Mouse (Mus musculus) liver, embryonic 14.5 days (tissue): ENCODE data around the gene Epyc. TPM values are rescaled to one million over a fixed set of nuclear protein-coding genes. Genes with fewer than 3 reads are reported as not detected.

Experiments used
- ATAC-seq: fragments of 200-750 bp; cut with Nextera tagmentation; 2 replicates; pipeline ENCODE4 v1.8.0; 2017; ENCODE audit warnings: moderate number of reproducible peaks, mild to moderate bottlenecking, moderate library complexity; ENCODE audit not compliant: insufficient read depth
- DNase-seq, 3 experiments: peaks; one replicate each; pipeline ENCODE4 v3.0.0-alpha.2; 2012 to 2013; ENCODE audit warnings: low read depth in 3 of 3, low spot score in 3 of 3
- H3K27ac ChIP-seq: fragments of 300-500 bp; sonication (generic); 2 replicates; pipeline ENCODE4 v1.5.1; 2014; ENCODE audit warnings: moderate library complexity, mild to moderate bottlenecking, control low read depth, inconsistent platforms
- H3K27me3 ChIP-seq: fragments of 300-500 bp; sonication (generic); 2 replicates; pipeline ENCODE4 v1.6.1; 2014; ENCODE audit warnings: mild to moderate bottlenecking, low read length, moderate library complexity; ENCODE audit not compliant: control insufficient read depth, insufficient read depth
- H3K36me3 ChIP-seq: fragments of 300-500 bp; sonication (generic); replicated peaks from 2 replicates; pipeline ENCODE4 v1.6.1; 2014; ENCODE audit warnings: low read depth; ENCODE audit not compliant: control insufficient read depth, insufficient read depth
- H3K4me1 ChIP-seq, 2 experiments: fragments of 200-500 bp in 1 of 2; fragments of 300-500 bp in 1 of 2; sonication (generic) in 1 of 2; replicated peaks; 2 replicates each; pipeline ENCODE4 v1.6.1; 2012 to 2014; ENCODE audit warnings: antibody characterized with exemption in 1 of 2, inconsistent platforms in 1 of 2, low read length in 1 of 2; ENCODE audit not compliant: control insufficient read depth in 2 of 2, insufficient read depth in 2 of 2
- H3K4me2 ChIP-seq: fragments of 300-500 bp; sonication (generic); 2 replicates; pipeline ENCODE4 v1.6.1; 2014; ENCODE audit warnings: low read depth, mild to moderate bottlenecking, control low read depth, moderate library complexity
- H3K4me3 ChIP-seq, 2 experiments: fragments of 200-500 bp in 1 of 2; fragments of 300-500 bp in 1 of 2; sonication (generic) in 1 of 2; 2 replicates each; pipeline ENCODE4 v1.5.1; 2012 to 2014; ENCODE audit warnings: low read depth in 2 of 2, low read length in 2 of 2, mild to moderate bottlenecking in 2 of 2, control low read depth in 1 of 2, inconsistent platforms in 1 of 2, moderate library complexity in 1 of 2; ENCODE audit not compliant: insufficient read depth in 1 of 2
- H3K9ac ChIP-seq: fragments of 300-500 bp; sonication (generic); replicated peaks from 2 replicates; pipeline ENCODE4 v1.6.1; 2014; ENCODE audit warnings: mild to moderate bottlenecking, control low read depth, moderate library complexity
- H3K9me3 ChIP-seq: fragments of 300-500 bp; sonication (generic); 2 replicates; pipeline ENCODE4 v1.6.1; 2016; ENCODE audit warnings: low read length, mixed read lengths; ENCODE audit not compliant: control insufficient read depth
- CTCF ChIP-seq: IDR thresholded peaks from 2 replicates; pipeline ENCODE4 v1.5.1; 2016; ENCODE audit warnings: antibody characterized with exemption, low read depth, control low read depth
- EP300 ChIP-seq: IDR thresholded peaks from 2 replicates; pipeline ENCODE4 v1.6.1; 2016; ENCODE audit warnings: antibody characterized with exemption, low read depth
- WGBS: fragments of 180-500 bp; shearing (Covaris S2); extraction: QIAGEN DNeasy Blood & Tissue Kit; methylation state at CpG from one replicate; pipeline ENCODE4 v1.1.7; 2014; ENCODE audit not compliant: insufficient replicate concordance; 5-methylcytosine and 5-hydroxymethylcytosine counted together
- polyA plus RNA-seq, 2 experiments: library from polyadenylated mRNA; depleted of rRNA in 1 of 2; stranded (reverse) in 1 of 2; unstranded in 1 of 2; fragments of >200 nt; fragmentation: Nextera tagmentation in 1 of 2; extraction: Ambion mirVana in 1 of 2; gene quantifications; 2 replicates each; pipeline versions ENCODE4 v1.2.1 to v1.2.3; 2012 to 2014

Gene Epyc
- polyA plus RNA-seq, 2 experiments = not detected

DNA sequence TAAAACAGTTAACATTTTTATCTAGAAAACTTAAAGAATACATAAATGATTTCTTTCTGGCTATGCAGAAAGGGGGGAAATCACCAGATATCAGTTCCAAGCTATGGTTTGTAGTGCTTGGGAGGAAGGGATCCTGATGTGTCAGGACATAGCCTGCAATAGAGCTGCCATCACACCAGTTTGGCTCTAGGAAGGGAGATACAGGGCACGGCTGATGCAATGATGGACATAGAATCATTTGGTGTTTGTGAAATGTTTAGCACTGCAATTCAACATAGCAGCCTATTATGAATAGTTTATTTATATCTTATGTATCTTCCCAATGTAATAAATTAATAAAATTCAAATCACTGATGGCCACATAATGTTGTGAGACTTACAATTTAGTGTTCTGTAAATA lies 21.5 kb upstream of the Epyc start:
- H3K27ac ChIP-seq = no peak overlapping the region
- TF ChIP-seq CTCF (no peak), EP300 (no peak)
- H3K9me3 ChIP-seq = no peaks in the 10 kb centered on the region
- H3K4me2 ChIP-seq = no peak overlapping the region
- H3K4me3 ChIP-seq = no peak overlapping the region
- H3K36me3 ChIP-seq = no peaks in the 10 kb centered on the region
- ATAC-seq (no peak), DNase-seq (no peak)
- H3K27me3 ChIP-seq = no peaks in the 10 kb centered on the region
- H3K4me1 ChIP-seq = no peaks in the 10 kb centered on the region
- H3K9ac ChIP-seq = no peak overlapping the region
- 71% methylated on average over 1 of the region's 1 CpGs for WGBS

- no peak overlapping the region for H3K4me2 ChIP-seq
- H3K4me3 ChIP-seq = no peak overlapping the region
- H3K9me3 ChIP-seq = no peaks in the 10 kb centered on the region
- H3K9ac ChIP-seq = no peak overlapping the region
- no peak for TF ChIP-seq CTCF
- no peak for TF ChIP-seq EP300
- H3K27me3 ChIP-seq = no peaks in the 10 kb centered on the region
- ATAC-seq (no peak), DNase-seq (no peak)
- H3K27ac ChIP-seq = no peak overlapping the region
- H3K4me1 ChIP-seq = no peaks in the 10 kb centered on the region
- WGBS = 71% methylated on average over 2 of the region's 2 CpGs
- H3K36me3 ChIP-seq = no peaks in the 10 kb centered on the region
Measured at GRCm38 (mm10) chr10:97624381-97624780, 19.5 kb upstream of the Epyc start.

DNA sequence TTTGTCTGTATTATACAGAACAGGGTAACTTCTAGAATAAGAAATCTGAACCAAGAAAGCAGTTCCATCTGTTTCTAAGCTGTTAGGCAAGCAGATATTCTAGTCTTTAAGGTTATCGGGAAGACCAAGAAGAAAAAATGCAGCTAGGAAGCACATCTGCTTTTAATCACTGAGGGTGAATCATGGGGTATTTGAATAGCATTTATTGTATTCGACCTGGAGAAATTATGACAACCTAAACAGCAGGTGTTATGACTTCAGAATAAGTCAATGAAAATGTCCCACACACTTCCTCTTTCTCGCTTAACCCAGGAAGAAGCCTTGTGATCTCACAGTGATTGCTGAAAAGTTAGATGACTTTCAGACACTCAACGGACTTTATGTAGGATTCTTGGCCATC lies 18.8 kb upstream of the Epyc start:
- no peak overlapping the region for H3K4me2 ChIP-seq
- ATAC-seq = no peak
- no peak for DNase-seq
- H3K4me1 ChIP-seq = no peaks in the 10 kb centered on the region
- H3K27me3 ChIP-seq = no peaks in the 10 kb centered on the region
- no peak overlapping the region for H3K27ac ChIP-seq
- no peak overlapping the region for H3K4me3 ChIP-seq
- TF ChIP-seq EP300 (no peak), CTCF (no peak)
- no peak overlapping the region for H3K9ac ChIP-seq
- no peaks in the 10 kb centered on the region for H3K36me3 ChIP-seq
- 44% methylated on average over 4 of the region's 4 CpGs for WGBS
- H3K9me3 ChIP-seq = no peaks in the 10 kb centered on the region

GRCm38 (mm10) chr10:97626543-97626942 lies 17.3 kb upstream of the Epyc start:
- Histone ChIP-seq H3K9me3 (no peaks in the 10 kb centered on the region), H3K4me3 (no peak overlapping the region), H3K27me3 (no peaks in the 10 kb centered on the region), H3K4me1 (no peaks in the 10 kb centered on the region), H3K27ac (no peak overlapping the region), H3K4me2 (no peak overlapping the region), H3K9ac (no peak overlapping the region), H3K36me3 (no peaks in the 10 kb centered on the region)
- no peak for TF ChIP-seq CTCF
- no peak for TF ChIP-seq EP300
- WGBS = 60% methylated on average over 1 of the region's 1 CpGs
- DNase-seq (no peak), ATAC-seq (no peak)

DNA sequence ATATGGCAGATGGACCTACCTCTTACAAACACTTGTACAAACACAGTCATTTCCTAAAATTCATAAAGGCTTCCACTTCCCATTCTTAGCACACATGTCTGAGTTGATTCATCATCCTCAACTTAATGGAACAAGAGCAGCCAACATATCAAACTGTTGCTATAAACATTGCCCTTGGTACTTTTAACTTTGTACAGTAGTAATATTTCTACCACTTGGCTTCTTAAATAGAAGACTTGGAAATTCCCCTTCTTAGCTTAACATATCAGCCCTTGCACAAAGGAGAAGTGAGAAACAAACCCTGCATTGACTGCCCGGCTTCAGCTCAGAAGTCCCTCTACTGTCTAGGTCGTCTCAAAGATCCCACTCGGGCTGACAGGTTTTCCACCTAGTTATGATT lies 12.8 kb upstream of the Epyc start:
- WGBS = 54% methylated on average over 3 of the region's 3 CpGs
- no peak overlapping the region for H3K4me3 ChIP-seq
- H3K27ac ChIP-seq = no peak overlapping the region
- TF ChIP-seq CTCF = no peak
- no peaks in the 10 kb centered on the region for H3K27me3 ChIP-seq
- no peaks in the 10 kb centered on the region for H3K9me3 ChIP-seq
- ATAC-seq = no peak
- H3K36me3 ChIP-seq = no peaks in the 10 kb centered on the region
- no peak overlapping the region for H3K4me2 ChIP-seq
- DNase-seq = no peak
- H3K9ac ChIP-seq = no peak overlapping the region
- H3K4me1 ChIP-seq = no peaks in the 10 kb centered on the region

DNA sequence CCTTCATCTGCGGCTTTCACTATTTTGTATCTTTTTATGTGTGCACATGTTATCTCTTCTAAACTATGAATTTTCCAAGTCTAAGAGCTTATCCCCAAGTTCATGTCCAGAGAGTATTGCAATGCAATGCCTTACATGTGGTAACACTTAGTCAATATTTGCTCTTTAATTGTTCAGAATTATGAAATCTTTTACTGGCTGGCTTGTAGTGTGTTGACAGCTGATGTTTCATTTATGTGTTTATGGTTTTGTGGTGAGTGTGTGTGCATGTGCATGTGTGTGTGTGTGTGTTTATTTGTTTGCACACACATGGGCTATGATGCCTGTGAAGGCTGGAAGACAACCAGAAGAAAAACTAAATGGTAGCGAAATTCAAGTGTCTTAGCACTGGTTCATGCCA lies 1.9 kb upstream of the Epyc start:
- Histone ChIP-seq H3K27ac (no peak overlapping the region), H3K36me3 (no peaks in the 10 kb centered on the region), H3K9me3 (no peaks in the 10 kb centered on the region), H3K4me1 (no peaks in the 10 kb centered on the region), H3K27me3 (no peaks in the 10 kb centered on the region), H3K4me3 (no peak overlapping the region), H3K9ac (no peak overlapping the region), H3K4me2 (no peak overlapping the region)
- WGBS = 43% methylated on average over 2 of the region's 2 CpGs
- TF ChIP-seq CTCF = no peak
- no peak for TF ChIP-seq EP300
- ATAC-seq (no peak), DNase-seq (no peak)
